Mouse (Mus musculus) heart, embryonic 15.5 days (tissue): Measurements from ENCODE around the gene Ccdc107. TPM values are rescaled to one million over a fixed set of nuclear protein-coding genes. Genes with fewer than 3 reads are reported as not detected.

Source experiments
- ATAC-seq: fragments of 200-750 bp; cut with Nextera tagmentation; replicated peaks from 2 replicates; pipeline ENCODE4 v1.8.0; 2017; ENCODE audit warnings: low read depth, moderate TSS enrichment; ENCODE audit not compliant: insufficient number of reproducible peaks, insufficient read depth, low FRiP score
- H3K27ac ChIP-seq: fragments of 300-500 bp; sonication (generic); 2 replicates; pipeline ENCODE4 v1.5.1; 2015; ENCODE audit warnings: mild to moderate bottlenecking, inconsistent platforms
- H3K27me3 ChIP-seq: fragments of 300-500 bp; sonication (generic); 2 replicates; pipeline ENCODE4 v1.6.1; 2015; ENCODE audit warnings: inconsistent platforms
- H3K36me3 ChIP-seq: fragments of 300-500 bp; sonication (generic); 2 replicates; pipeline ENCODE4 v1.6.1; 2015; ENCODE audit warnings: mild to moderate bottlenecking, inconsistent platforms
- H3K4me1 ChIP-seq: fragments of 300-500 bp; sonication (generic); replicated peaks from 2 replicates; pipeline ENCODE4 v1.6.1; 2015; ENCODE audit warnings: inconsistent platforms
- H3K4me2 ChIP-seq: fragments of 300-500 bp; sonication (generic); 2 replicates; pipeline ENCODE4 v1.6.1; 2015; ENCODE audit warnings: inconsistent platforms, mild to moderate bottlenecking, moderate library complexity
- H3K4me3 ChIP-seq: fragments of 300-500 bp; sonication (generic); 2 replicates; pipeline ENCODE4 v1.5.1; 2015; ENCODE audit warnings: mild to moderate bottlenecking, inconsistent platforms
- H3K9ac ChIP-seq: fragments of 300-500 bp; sonication (generic); 2 replicates; pipeline ENCODE4 v1.6.1; 2015; ENCODE audit warnings: mild to moderate bottlenecking, inconsistent platforms
- H3K9me3 ChIP-seq: fragments of 300-500 bp; sonication (generic); replicated peaks from 2 replicates; pipeline ENCODE4 v1.6.1; 2016; ENCODE audit warnings: inconsistent platforms
- WGBS: fragments of 180-500 bp; shearing (Covaris S2); methylation state at CpG from one replicate; pipeline ENCODE4 v1.1.7; 2015; ENCODE audit warnings: mixed read lengths; 5-methylcytosine and 5-hydroxymethylcytosine counted together
- polyA plus RNA-seq: library from polyadenylated mRNA; unstranded; fragments of >200 nt; fragmentation: Nextera tagmentation; extraction: Ambion mirVana; gene quantifications from 2 replicates; pipeline ENCODE4 v1.2.1, GENCODE M21; 2015

Gene Ccdc107
- polyA plus RNA-seq, 1 experiment from 2014 or later, result 71.4 TPM

GRCm38 (mm10) chr4:43512653-43513052, 20.0 kb downstream of the Ccdc107 start:
- WGBS, result 43% methylated on average over 7 of the region's 7 CpGs
- H3K9me3 ChIP-seq, result no peaks in the 10 kb centered on the region

GRCm38 (mm10) chr4:43513300-43513699, 20.6 kb downstream of the Ccdc107 start:
- Histone ChIP-seq H3K36me3 (peaks cover 20% of the 10 kb centered on the region), H3K4me2 (no peak overlapping the region), H3K4me3 (no peak overlapping the region), H3K4me1 (peaks cover 29% of the 10 kb centered on the region), H3K27ac (no peak overlapping the region), H3K27me3 (no peaks in the 10 kb centered on the region), H3K9ac (no peak overlapping the region), H3K9me3 (no peaks in the 10 kb centered on the region)
- ATAC-seq, result no peak
- WGBS, result 89% methylated on average over 4 of the region's 4 CpGs

More at GRCm38 (mm10) chr4:43512653-43513052, 20.0 kb downstream of the Ccdc107 start:
- Histone ChIP-seq H3K4me2 (no peak overlapping the region), H3K27ac (no peak overlapping the region), H3K27me3 (no peaks in the 10 kb centered on the region), H3K36me3 (peaks cover 17% of the 10 kb centered on the region), H3K4me1 (peaks cover 35% of the 10 kb centered on the region), H3K4me3 (no peak overlapping the region), H3K9ac (no peak overlapping the region)
- ATAC-seq, result no peak

DNA sequence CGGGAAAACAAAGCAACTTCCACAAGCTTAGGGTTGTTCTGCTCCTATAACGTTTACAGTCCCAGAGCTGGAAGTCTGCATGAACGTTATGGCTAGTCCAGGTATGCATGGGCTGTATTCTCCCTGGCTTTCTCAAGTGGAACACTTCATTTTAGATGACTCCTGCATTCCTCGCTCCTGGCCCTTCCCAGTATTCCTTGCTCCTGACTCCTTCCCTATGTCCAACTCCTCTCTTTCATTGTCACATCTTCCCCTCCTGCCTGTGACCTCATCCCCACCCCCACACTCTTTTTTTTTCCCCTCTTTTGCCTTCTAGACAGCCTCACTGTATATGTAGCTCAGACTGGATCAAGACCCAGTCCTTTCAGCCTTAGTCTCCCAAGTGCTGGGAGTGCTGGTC, 21.1 kb downstream of the Ccdc107 start:
- WGBS, result 54% methylated on average over 4 of the region's 4 CpGs
- H3K36me3 ChIP-seq, result peaks cover 25% of the 10 kb centered on the region
- no peak overlapping the region for H3K4me2 ChIP-seq
- no peak overlapping the region for H3K27ac ChIP-seq
- no peak overlapping the region for H3K9ac ChIP-seq
- H3K9me3 ChIP-seq, result no peaks in the 10 kb centered on the region
- no peak overlapping the region for H3K4me3 ChIP-seq
- H3K27me3 ChIP-seq, result no peaks in the 10 kb centered on the region
- no peak for ATAC-seq
- peaks cover 25% of the 10 kb centered on the region for H3K4me1 ChIP-seq

GRCm38 (mm10) chr4:43515764-43516708, 23.3 kb downstream of the Ccdc107 start:
- H3K4me1 ChIP-seq, result peaks cover 43% of the 10 kb centered on the region
- H3K9ac ChIP-seq, result no peak overlapping the region
- H3K4me2 ChIP-seq, result no peak overlapping the region
- ATAC-seq, result no peak
- H3K4me3 ChIP-seq, result no peak overlapping the region
- no peaks in the 10 kb centered on the region for H3K9me3 ChIP-seq
- no peak overlapping the region for H3K27ac ChIP-seq
- no peaks in the 10 kb centered on the region for H3K27me3 ChIP-seq
- WGBS, result 67% methylated on average over 11 of the region's 11 CpGs
- peaks cover 30% of the 10 kb centered on the region for H3K36me3 ChIP-seq

- Histone ChIP-seq H3K36me3 (peaks cover 30% of the 10 kb centered on the region), H3K4me1 (peaks cover 65% of the 10 kb centered on the region), H3K27ac (no peak overlapping the region), H3K9ac (peak overlapping the region; percentile 24; the same call in 1 of the 2 replicates), H3K9me3 (no peaks in the 10 kb centered on the region), H3K27me3 (no peaks in the 10 kb centered on the region), H3K4me3 (peak overlapping the region; percentile 15; the same call in 1 of the 2 replicates), H3K4me2 (peak overlapping the region; percentile 78)
- WGBS, result 32% methylated on average over 10 of the region's 10 CpGs
- ATAC-seq, result no peak
Observed at GRCm38 (mm10) chr4:43519551-43519950, 26.9 kb downstream of the Ccdc107 start.

DNA sequence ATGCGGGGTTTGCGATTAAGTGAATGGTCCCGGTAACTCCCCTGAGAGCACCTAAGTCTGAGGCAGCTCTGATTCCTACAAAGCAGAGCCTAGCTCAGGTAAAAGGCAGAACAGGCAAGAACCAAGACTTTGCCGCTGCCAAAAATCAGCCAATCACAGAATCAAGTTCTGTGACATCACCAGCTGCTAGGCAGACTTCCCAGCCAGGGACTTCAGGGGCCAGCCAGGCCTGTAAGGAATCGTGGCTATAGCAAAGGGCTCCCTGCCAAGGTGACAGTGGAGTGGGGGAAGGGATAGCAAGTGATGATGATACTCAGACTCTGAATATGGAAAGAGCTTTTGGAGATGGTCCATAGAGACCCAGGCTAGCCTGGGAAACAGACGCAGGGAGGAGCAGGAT, 27.3 kb downstream of the Ccdc107 start:
- peak overlapping the region; percentile 78 for H3K4me2 ChIP-seq
- 0 out of 2 replicates have a peak, but pooled peaks have one; percentile 6 for ATAC-seq
- H3K4me3 ChIP-seq, result peak overlapping the region; percentile 15; the same call in 1 of the 2 replicates
- H3K9me3 ChIP-seq, result no peaks in the 10 kb centered on the region
- peak overlapping the region; percentile 24; the same call in 1 of the 2 replicates for H3K9ac ChIP-seq
- H3K27ac ChIP-seq, result peak overlapping the region; percentile 86
- H3K27me3 ChIP-seq, result no peaks in the 10 kb centered on the region
- H3K4me1 ChIP-seq, result peaks cover 63% of the 10 kb centered on the region
- H3K36me3 ChIP-seq, result peaks cover 30% of the 10 kb centered on the region
- 15% methylated on average over 6 of the region's 6 CpGs for WGBS

DNA sequence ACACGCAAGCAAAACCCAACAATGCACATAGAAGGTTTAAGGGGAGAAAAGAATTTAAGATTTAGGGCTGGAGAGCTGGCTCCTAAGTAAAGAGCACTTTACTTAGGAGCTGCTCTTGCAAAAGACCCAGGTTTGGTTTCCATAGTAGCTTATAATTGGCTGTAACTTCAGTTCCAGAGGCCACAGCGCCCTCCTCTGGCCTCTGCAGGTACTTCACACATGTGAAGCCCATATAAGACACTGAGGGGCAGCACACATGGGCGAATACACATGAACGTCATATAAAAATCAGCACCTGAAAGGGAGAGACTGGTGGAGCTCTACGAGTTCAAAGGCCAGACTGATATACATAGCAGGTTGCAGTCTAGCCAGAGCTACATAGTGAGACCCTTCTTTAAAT, 35.2 kb downstream of the Ccdc107 start:
- H3K4me2 ChIP-seq, result no peak overlapping the region
- WGBS, result 62% methylated on average over 5 of the region's 5 CpGs
- ATAC-seq, result no peak

GRCm38 (mm10) chr4:43528487-43528886, 35.8 kb downstream of the Ccdc107 start:
- Histone ChIP-seq H3K4me1 (peaks cover 24% of the 10 kb centered on the region), H3K27me3 (no peaks in the 10 kb centered on the region), H3K9me3 (no peaks in the 10 kb centered on the region), H3K27ac (no peak overlapping the region), H3K36me3 (peaks cover 28% of the 10 kb centered on the region), H3K9ac (no peak overlapping the region), H3K4me2 (no peak overlapping the region), H3K4me3 (no peak overlapping the region)
- no peak for ATAC-seq
- WGBS, result 79% methylated on average over 9 of the region's 9 CpGs

More for the DNA sequence above, 35.2 kb downstream of the Ccdc107 start:
- peaks cover 28% of the 10 kb centered on the region for H3K4me1 ChIP-seq
- no peak overlapping the region for H3K9ac ChIP-seq
- no peaks in the 10 kb centered on the region for H3K9me3 ChIP-seq
- H3K27ac ChIP-seq, result no peak overlapping the region
- H3K4me3 ChIP-seq, result no peak overlapping the region
- H3K27me3 ChIP-seq, result no peaks in the 10 kb centered on the region
- H3K36me3 ChIP-seq, result peaks cover 22% of the 10 kb centered on the region

DNA sequence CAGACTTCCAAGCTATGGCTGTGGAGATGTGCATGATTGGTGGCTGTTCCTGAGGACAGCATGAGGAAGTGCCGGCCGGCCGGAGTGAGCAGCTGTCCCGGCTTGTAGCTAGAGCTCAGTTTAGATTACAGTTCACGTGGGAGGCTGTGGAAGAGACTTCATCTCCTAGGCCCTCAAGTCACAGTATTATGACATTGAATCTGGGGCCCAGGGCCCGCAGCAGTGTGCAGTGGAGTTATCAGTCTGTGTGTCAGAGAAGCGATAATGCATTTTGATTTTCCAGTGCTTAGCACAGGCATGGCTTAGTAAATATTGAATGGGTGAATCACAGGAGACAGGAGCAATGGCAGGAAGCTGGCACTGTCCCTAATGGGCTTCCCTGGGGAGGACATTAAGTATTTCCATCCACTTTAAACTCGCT, 37.4 kb downstream of the Ccdc107 start:
- ATAC-seq, result peak; percentile 31; the same call in 1 of the 2 replicates
- no peaks in the 10 kb centered on the region for H3K9me3 ChIP-seq

DNA sequence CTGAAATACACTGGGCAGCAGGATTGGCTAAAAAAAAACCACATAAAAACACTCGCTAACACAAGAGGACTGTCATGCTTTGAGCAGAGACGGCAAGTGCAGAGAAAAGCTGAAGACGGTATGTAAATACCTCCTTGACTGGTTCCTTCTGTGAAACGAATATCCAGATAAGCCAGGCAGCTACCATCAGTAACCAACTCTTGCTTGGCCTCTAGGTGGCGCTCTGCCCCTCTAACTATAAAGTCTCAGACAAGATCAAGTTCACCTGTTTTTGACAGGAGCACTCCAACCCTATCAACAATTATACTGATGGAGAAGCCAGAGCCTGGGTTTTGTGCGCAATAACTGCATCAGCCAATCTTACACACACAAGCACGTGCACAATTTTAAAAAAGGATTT, 37.9 kb downstream of the Ccdc107 start:
- ATAC-seq, result no peak

More for the DNA sequence above, 37.4 kb downstream of the Ccdc107 start:
- WGBS, result 30% methylated on average over 8 of the region's 8 CpGs
- H3K36me3 ChIP-seq, result peaks cover 43% of the 10 kb centered on the region
- H3K9ac ChIP-seq, result no peak overlapping the region
- no peaks in the 10 kb centered on the region for H3K27me3 ChIP-seq
- H3K4me2 ChIP-seq, result no peak overlapping the region
- peaks cover 16% of the 10 kb centered on the region for H3K4me1 ChIP-seq
- H3K27ac ChIP-seq, result peak overlapping the region; percentile 10
- H3K4me3 ChIP-seq, result no peak overlapping the region

GRCm38 (mm10) chr4:43533270-43533669, 40.6 kb downstream of the Ccdc107 start:
- WGBS, result 81% methylated on average over 9 of the region's 9 CpGs

More for the DNA sequence above, 37.9 kb downstream of the Ccdc107 start:
- Histone ChIP-seq H3K9ac (no peak overlapping the region), H3K4me2 (no peak overlapping the region), H3K4me1 (peaks cover 16% of the 10 kb centered on the region), H3K36me3 (peaks cover 48% of the 10 kb centered on the region), H3K27ac (peak overlapping the region; percentile 10; the same call in 1 of the 2 replicates), H3K4me3 (no peak overlapping the region), H3K9me3 (no peaks in the 10 kb centered on the region), H3K27me3 (no peaks in the 10 kb centered on the region)
- WGBS, result 11% methylated on average over 7 of the region's 7 CpGs

More at GRCm38 (mm10) chr4:43533270-43533669, 40.6 kb downstream of the Ccdc107 start:
- Histone ChIP-seq H3K27me3 (no peaks in the 10 kb centered on the region), H3K9ac (no peak overlapping the region), H3K36me3 (peaks cover 75% of the 10 kb centered on the region), H3K4me1 (peaks cover 16% of the 10 kb centered on the region), H3K4me3 (no peak overlapping the region), H3K4me2 (no peak overlapping the region), H3K9me3 (no peaks in the 10 kb centered on the region), H3K27ac (no peak overlapping the region)
- ATAC-seq, result no peak
